Mouse (Mus musculus): Measurements from ENCODE around the gene Eif3m. TPM values are rescaled to one million over a fixed set of nuclear protein-coding genes. Genes with fewer than 3 reads are reported as not detected.

Gene Eif3m
- polyA plus RNA-seq, 1 experiment from 2014 or later: 301 TPM

- no peaks in the 10 kb centered on the region for H3K36me3 ChIP-seq (ENCODE audit: control insufficient read depth, insufficient read depth, low read length)
- no peak for ATAC-seq (ENCODE audit: low FRiP score)
- no peaks in the 10 kb centered on the region for H3K9me3 ChIP-seq (ENCODE audit: control insufficient read depth, low read length)
- no peak overlapping the region for H3K27ac ChIP-seq (ENCODE audit: low read depth, low read length)
- DNase-seq (ENCODE audit: low spot score, missing footprints): no peak
- H3K4me3 ChIP-seq (ENCODE audit: low read depth, low read length): no peak overlapping the region
- no peak overlapping the region for H3K9ac ChIP-seq (ENCODE audit: low read length)
- WGBS: 69% methylated on average over 3 of the region's 3 CpGs
- H3K4me2 ChIP-seq: no peak overlapping the region
- H3K4me1 ChIP-seq (ENCODE audit: control insufficient read depth, insufficient read depth, low read length): no peaks in the 10 kb centered on the region
- no peaks in the 10 kb centered on the region for H3K27me3 ChIP-seq (ENCODE audit: control insufficient read depth, insufficient read depth, low read length)
These were observed 31.1 kb downstream of the Eif3m start for GRCm38 (mm10) chr2:104985796-104986195.

- H3K4me3 ChIP-seq (ENCODE audit: low read depth, low read length): no peak overlapping the region
- H3K27me3 ChIP-seq (ENCODE audit: control insufficient read depth, insufficient read depth, low read length): no peaks in the 10 kb centered on the region
- no peak overlapping the region for H3K4me2 ChIP-seq
- no peaks in the 10 kb centered on the region for H3K4me1 ChIP-seq (ENCODE audit: control insufficient read depth, insufficient read depth, low read length)
- H3K9ac ChIP-seq (ENCODE audit: low read length): no peak overlapping the region
- no peaks in the 10 kb centered on the region for H3K36me3 ChIP-seq (ENCODE audit: control insufficient read depth, insufficient read depth, low read length)
- H3K27ac ChIP-seq (ENCODE audit: low read depth, low read length): no peak overlapping the region
- H3K9me3 ChIP-seq (ENCODE audit: control insufficient read depth, low read length): no peaks in the 10 kb centered on the region
- ATAC-seq (ENCODE audit: low FRiP score) (peak; percentile 82), DNase-seq (ENCODE audit: low spot score, missing footprints) (peak; percentile 88)
- WGBS: 9% methylated on average over 2 of the region's 2 CpGs
These were observed 35.2 kb downstream of the Eif3m start for GRCm38 (mm10) chr2:104981712-104982111.

GRCm38 (mm10) chr2:104964492-104964891 is 52.4 kb downstream of the Eif3m start:
- H3K27ac ChIP-seq (ENCODE audit: low read depth, low read length): no peak overlapping the region
- H3K4me1 ChIP-seq (ENCODE audit: control insufficient read depth, insufficient read depth, low read length): no peaks in the 10 kb centered on the region
- H3K9me3 ChIP-seq (ENCODE audit: control insufficient read depth, low read length): no peaks in the 10 kb centered on the region
- WGBS: 78% methylated on average over 1 of the region's 1 CpGs
- H3K36me3 ChIP-seq (ENCODE audit: control insufficient read depth, insufficient read depth, low read length): no peaks in the 10 kb centered on the region
- DNase-seq (ENCODE audit: low spot score, missing footprints) (no peak), ATAC-seq (ENCODE audit: low FRiP score) (no peak)
- H3K4me2 ChIP-seq: no peak overlapping the region
- no peak overlapping the region for H3K9ac ChIP-seq (ENCODE audit: low read length)
- no peak overlapping the region for H3K4me3 ChIP-seq (ENCODE audit: low read depth, low read length)
- no peaks in the 10 kb centered on the region for H3K27me3 ChIP-seq (ENCODE audit: control insufficient read depth, insufficient read depth, low read length)

Other genes with a start within 250 kb of the Eif3m start
- 15.2 and 18.1 TPM in 2 replicates for gene Qser1, start 200.3 kb downstream of the Eif3m start, polyA plus RNA-seq (2014; fragmentation: Nextera tagmentation; extraction: Ambion mirVana)
- gene Prrg4, start 167.2 kb downstream of the Eif3m start, polyA plus RNA-seq (2014; fragmentation: Nextera tagmentation; extraction: Ambion mirVana): 0.22 and 0.37 TPM in 2 replicates
- gene Ccdc73, start 149.3 kb downstream of the Eif3m start, polyA plus RNA-seq (2014; fragmentation: Nextera tagmentation; extraction: Ambion mirVana): 6.2 and 10.3 TPM in 2 replicates
- not detected in 2 replicates for gene Gm11060, start 74.9 kb upstream of the Eif3m start, polyA plus RNA-seq (2014; fragmentation: Nextera tagmentation; extraction: Ambion mirVana)
- gene Wt1, start 109.4 kb upstream of the Eif3m start, polyA plus RNA-seq (2014; fragmentation: Nextera tagmentation; extraction: Ambion mirVana): 0.08 TPM in 2 replicates
- 0.16 and 0.17 TPM in 2 replicates for gene Them7, start 207.2 kb upstream of the Eif3m start, polyA plus RNA-seq (2014; fragmentation: Nextera tagmentation; extraction: Ambion mirVana)

Measured in midbrain, embryonic 11.5 days (tissue).